Mouse (Mus musculus) common myeloid progenitor, adult 5-6 weeks (primary cell): ENCODE results near the gene Epb41. TPM values are rescaled to one million over a fixed set of nuclear protein-coding genes. Genes with fewer than 3 reads are reported as not detected.

Source experiments
- ATAC-seq: replicated peaks from 2 replicates; pipeline ENCODE4 v1.8.0; 2016; ENCODE audit warnings: low read depth, mild to moderate bottlenecking, moderate TSS enrichment, inconsistent platforms; ENCODE audit not compliant: poor library complexity, severe bottlenecking
- total RNA-seq: library from RNA; stranded (forward); fragments of 200-1000, 187-1606 nt; gene quantifications from 2 replicates; pipeline ENCODE4 v1.2.3, GENCODE M21; 2017

The Epb41 gene
- total RNA-seq, 1 experiment from 2014 or later, result 89.1 TPM

DNA sequence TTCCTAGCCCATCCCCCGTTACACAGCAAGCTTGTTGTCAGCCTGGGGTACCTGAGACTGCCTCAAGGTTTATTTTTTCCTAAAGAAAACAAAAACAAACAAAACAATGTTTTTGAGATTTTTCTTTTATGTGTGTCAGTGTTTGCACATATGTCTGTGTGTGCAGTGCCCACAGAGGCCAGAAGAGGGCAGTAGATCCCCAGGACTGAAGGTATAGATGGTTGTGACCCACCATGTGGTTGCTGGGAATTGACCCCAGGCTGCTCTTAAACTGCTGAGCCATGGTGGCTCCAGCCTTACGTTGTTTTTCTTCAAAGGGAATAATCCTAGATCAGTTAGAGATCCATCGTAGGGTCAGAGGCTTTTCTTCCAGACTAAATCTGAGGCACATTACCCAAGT lies 167.2 kb downstream of the Epb41 start:
- no peak for ATAC-seq

GRCm38 (mm10) chr4:131906423-131906822 lies 168.7 kb downstream of the Epb41 start:
- ATAC-seq, result no peak

GRCm38 (mm10) chr4:131904478-131904877 lies 170.6 kb downstream of the Epb41 start:
- peak; percentile 73 for ATAC-seq

DNA sequence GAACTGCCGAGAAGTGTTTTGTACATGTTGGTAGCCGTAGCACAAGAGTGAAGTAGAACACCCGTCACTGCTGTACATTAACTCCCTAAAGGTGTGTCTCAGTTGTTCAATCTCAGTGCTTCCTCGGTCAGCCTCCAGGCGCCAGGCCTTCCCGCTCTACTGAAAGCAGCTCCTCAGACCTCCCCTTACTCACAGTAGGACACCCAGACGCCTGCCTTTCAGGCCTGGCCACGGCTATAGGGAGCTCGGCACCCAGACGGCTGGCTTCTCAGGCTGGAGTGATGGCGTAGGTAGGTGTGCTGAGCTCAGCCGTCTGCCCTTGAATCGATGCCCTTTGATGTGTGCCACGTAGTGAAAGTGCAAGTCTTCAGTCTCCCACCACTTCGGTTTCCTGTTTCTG lies 174.0 kb downstream of the Epb41 start:
- no peak for ATAC-seq

DNA sequence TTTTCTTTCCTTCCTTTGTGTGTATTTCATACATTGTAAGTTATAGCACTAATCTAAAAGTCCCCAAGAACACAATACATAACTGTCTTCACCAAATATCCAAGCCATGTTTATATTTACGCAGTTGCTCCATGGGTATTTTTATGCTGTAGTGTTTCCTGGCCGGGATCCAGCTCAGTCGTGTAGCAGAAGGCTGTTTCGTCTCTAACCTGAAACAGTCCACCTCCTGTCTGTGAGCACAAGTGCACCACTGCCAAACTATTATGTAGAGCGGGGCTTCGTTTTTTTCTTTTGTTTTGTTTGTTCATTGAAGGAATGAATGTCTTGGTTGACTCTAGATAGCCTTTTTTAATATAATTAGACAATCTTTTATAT lies 176.0 kb downstream of the Epb41 start:
- ATAC-seq, result no peak

- no peak for ATAC-seq
Observed at GRCm38 (mm10) chr4:131898503-131899179, 176.5 kb downstream of the Epb41 start.

- ATAC-seq, result no peak
Observed at GRCm38 (mm10) chr4:131897787-131898186, 177.3 kb downstream of the Epb41 start.

DNA sequence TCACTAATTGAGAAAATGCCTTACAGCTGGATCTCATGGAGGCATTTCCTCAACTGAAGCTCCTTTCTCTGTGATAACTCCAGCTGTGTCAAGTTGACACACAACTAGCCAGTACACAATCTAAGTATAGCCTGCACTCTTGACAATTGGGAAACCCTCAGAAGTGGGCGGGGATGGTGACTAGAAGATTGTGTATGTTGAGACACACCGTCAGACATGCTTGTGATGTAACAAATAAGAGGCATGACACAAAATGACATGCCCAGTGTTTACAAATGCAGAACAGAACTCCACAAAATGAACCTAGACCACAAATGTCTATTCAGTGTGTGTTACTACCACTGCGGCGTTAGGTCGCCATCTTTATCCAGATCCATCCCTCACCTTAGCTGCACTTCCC lies 178.0 kb downstream of the Epb41 start:
- ATAC-seq, result no peak

DNA sequence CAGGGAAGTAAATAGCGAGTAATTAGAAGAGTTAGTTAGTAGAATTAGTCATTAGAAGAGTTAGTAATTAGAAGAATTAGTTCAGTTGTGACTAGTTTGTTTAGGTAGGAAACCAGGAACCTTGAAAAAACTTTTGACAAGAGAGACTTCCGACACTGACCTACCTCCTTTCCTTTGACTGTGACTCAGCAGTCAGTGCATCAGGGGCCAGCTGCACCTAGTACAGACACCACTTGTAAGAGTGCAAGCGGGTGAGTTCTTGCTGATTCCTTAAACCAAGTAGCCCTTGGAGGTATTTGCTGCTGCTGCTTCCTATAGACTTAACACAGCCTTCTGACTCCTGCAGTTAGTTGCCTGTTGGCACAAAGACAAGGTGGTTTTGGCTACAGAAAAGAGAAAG lies 184.4 kb downstream of the Epb41 start:
- peak; percentile 77 for ATAC-seq

DNA sequence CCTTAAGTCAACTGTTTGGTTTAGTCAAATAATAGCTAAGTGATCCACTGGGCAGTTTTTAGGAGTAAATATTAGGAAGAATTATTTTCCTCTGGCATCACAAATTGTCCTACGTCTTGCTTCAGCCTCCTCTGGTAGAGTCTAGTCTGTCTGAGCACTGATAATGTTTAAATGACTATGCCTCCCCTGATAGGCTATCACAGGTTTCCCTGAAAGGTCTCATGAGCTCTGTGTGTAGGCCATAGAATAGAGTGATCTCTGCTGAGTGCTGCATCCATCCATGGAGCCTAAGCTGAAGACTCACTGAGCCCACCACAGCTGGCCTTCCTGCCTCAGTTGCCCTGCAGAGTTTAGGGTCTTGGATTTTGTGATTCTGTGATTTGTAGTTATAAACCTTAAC lies 186.6 kb downstream of the Epb41 start:
- ATAC-seq, result no peak

GRCm38 (mm10) chr4:131885376-131885775 lies 189.7 kb downstream of the Epb41 start:
- ATAC-seq, result no peak

DNA sequence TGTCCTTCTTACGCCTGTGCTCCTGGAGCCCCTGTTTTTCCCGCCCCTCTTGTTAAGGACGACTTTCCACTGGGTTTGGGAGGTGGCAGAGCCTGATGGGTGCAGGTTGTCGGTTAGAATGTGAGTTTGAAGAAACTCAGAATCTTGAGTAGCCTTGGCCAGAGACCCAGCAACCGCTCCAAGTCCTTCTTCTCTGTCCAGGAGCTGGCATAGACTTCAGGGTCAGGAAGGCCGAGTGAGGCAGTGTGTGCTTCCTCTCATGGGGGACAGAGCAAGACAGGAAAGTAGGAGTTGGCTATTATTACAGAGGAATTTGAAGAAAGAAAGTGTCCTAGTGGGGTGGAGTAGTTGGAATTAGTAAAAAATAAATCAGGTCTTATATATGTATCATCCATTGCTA lies 191.6 kb downstream of the Epb41 start:
- ATAC-seq, result no peak

DNA sequence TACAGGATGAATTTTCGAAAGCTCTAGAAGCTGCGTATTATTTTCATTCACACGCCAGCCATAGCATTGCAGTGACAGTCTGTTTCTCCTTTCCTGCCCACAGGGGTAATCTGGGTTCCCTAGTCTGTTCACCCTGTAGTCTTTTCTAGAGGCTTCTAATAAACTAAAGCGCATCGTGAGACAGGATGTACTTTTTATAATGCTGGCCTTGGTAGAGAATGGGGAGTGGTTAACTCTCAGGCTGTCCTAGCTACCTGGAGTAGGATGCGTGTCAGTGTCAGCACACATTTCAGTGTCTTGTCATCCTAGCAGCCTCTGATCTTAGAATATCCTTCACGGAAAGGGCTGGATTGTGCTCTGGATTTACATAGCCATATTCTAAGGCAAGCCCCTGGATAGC lies 193.8 kb downstream of the Epb41 start:
- no peak for ATAC-seq

DNA sequence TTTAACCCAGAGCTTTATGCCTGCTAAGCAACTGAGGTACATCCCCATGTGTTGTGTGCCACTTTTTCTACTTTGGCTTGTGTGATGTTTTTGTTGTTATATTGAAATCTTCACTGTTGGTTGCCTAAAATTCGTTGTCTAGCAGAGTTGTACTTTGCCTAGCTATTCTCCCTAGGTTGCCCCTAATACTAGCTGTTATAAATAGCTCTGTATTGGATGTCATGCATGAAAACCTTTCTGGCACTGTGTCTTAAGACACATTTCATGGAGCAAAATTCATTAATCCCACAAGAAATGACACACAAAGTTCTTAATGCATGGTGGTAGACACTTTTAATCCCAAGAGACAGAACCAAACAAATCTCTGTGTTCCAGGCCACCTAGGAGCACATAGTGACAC lies 195.4 kb downstream of the Epb41 start:
- ATAC-seq, result no peak

- ATAC-seq, result no peak
Observed at GRCm38 (mm10) chr4:131876836-131877235, 198.3 kb downstream of the Epb41 start.

GRCm38 (mm10) chr4:131875242-131875641 lies 199.9 kb downstream of the Epb41 start:
- ATAC-seq, result no peak

- no peak for ATAC-seq
Observed at GRCm38 (mm10) chr4:131874567-131874966, 200.6 kb downstream of the Epb41 start.

GRCm38 (mm10) chr4:131874169-131874536 lies 201.0 kb downstream of the Epb41 start:
- peak; percentile 39 for ATAC-seq

Other genes with a start within 250 kb of the Epb41 start
- gene Ptpru, start 237.0 kb downstream of the Epb41 start, total RNA-seq, result 0.27 and 0.44 TPM in 2 replicates
- gene Mecr, start 231.9 kb downstream of the Epb41 start, total RNA-seq, result 26.5 and 26.8 TPM in 2 replicates
- 103 and 108 TPM in 2 replicates for gene Srsf4, start 201.7 kb downstream of the Epb41 start, total RNA-seq
- not detected in 2 replicates for gene Tmem200b, start 153.6 kb downstream of the Epb41 start, total RNA-seq
- gene Gm10300, start 624 bp downstream of the Epb41 start, total RNA-seq, result 0.14 and 1.0 TPM in 2 replicates
- gene Oprd1, start 69.2 kb upstream of the Epb41 start, total RNA-seq, result not detected in 2 replicates
- 61.5 and 70.9 TPM in 2 replicates for gene Ythdf2, start 137.0 kb upstream of the Epb41 start, total RNA-seq
- 23.2 and 26.9 TPM in 2 replicates for gene Gmeb1, start 186.3 kb upstream of the Epb41 start, total RNA-seq
- gene Taf12, start 199.1 kb upstream of the Epb41 start, total RNA-seq, result 30.2 and 45.8 TPM in 2 replicates
- gene Rab42, start 228.1 kb upstream of the Epb41 start, total RNA-seq, result not detected in 2 replicates